Mouse (Mus musculus): ENCODE results near the gene Gm13287. TPM values are rescaled to one million over a fixed set of nuclear protein-coding genes. Genes with fewer than 3 reads are reported as not detected.
"Not testable (repeated sequence)": the region's sequence is repeated elsewhere in the genome, so short reads cannot be mapped to it uniquely, and the experiment has no call there.

Gene Gm13287
- polyA plus RNA-seq, 1 experiment from 2014 or later, result not detected

DNA sequence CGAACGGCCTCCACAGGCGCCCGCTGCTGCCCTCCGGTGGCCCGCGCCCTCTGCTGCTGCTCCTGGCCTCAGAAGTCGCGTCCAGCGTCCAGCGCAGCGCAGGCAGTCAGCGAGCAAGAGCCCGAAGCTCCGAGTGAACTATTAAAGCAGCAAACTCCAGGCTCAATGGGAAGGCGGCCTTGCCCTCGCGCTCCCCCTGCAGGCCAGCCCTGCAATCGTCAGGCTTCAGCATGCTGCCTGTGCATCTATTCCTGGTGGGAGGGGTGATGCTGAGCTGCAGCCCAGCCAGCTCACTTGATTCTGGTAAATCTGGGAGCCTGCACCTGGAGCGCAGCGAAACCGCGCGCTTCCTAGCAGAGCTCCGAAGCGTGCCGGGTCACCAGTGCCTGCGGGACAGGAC lies 14.7 kb upstream of the Gm13287 start, which contains the start of gene Gm13277:
Gene Gm13277 (plus strand): TSS at position 231 of the 400 bp plus-strand sequence.
- not testable (repeated sequence) for H3K27ac ChIP-seq (replicated peaks; ENCODE audit: low read depth, low read length); H3K36me3 ChIP-seq (ENCODE audit: control insufficient read depth, insufficient read depth, low read length); DNase-seq (ENCODE audit: low spot score); ATAC-seq (ENCODE audit: low read depth); H3K9me3 ChIP-seq (ENCODE audit: control insufficient read depth, low read length); H3K4me3 ChIP-seq (ENCODE audit: low read depth, low read length); H3K27me3 ChIP-seq (replicated peaks; ENCODE audit: control insufficient read depth, insufficient read depth, low read length); H3K4me1 ChIP-seq (ENCODE audit: control insufficient read depth, insufficient read depth, low read length); H3K9ac ChIP-seq (ENCODE audit: low read depth, low read length); H3K4me2 ChIP-seq (ENCODE audit: low read depth, low read length)
- WGBS, result no CpG with 5 or more reads among the region's 28 CpGs

DNA sequence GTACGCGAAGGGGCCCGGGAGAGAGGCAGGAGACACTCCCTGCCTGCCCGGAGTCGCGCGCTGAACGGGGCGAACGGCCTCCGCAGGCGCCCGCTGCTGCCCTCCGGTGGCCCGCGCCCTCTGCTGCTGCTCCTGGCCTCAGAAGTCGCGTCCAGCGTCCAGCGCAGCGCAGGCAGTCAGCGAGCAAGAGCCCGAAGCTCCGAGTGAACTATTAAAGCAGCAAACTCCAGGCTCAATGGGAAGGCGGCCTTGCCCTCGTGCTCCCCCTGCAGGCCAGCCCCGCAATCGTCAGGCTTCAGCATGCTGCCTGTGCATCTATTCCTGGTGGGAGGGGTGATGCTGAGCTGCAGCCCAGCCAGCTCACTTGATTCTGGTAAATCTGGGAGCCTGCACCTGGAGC lies 11.8 kb upstream of the Gm13287 start, which contains the start of gene Gm13278:
Gene Gm13278 (plus strand): TSS at position 301 of the 400 bp plus-strand sequence.
- H3K27me3 ChIP-seq (replicated peaks; ENCODE audit: control insufficient read depth, insufficient read depth, low read length); H3K4me3 ChIP-seq (ENCODE audit: low read depth, low read length); DNase-seq (ENCODE audit: low spot score); H3K36me3 ChIP-seq (ENCODE audit: control insufficient read depth, insufficient read depth, low read length); H3K27ac ChIP-seq (replicated peaks; ENCODE audit: low read depth, low read length); H3K9me3 ChIP-seq (ENCODE audit: control insufficient read depth, low read length); H3K4me2 ChIP-seq (ENCODE audit: low read depth, low read length); H3K4me1 ChIP-seq (ENCODE audit: control insufficient read depth, insufficient read depth, low read length); H3K9ac ChIP-seq (ENCODE audit: low read depth, low read length); ATAC-seq (ENCODE audit: low read depth): not testable (repeated sequence)
- WGBS, result no CpG with 5 or more reads among the region's 28 CpGs

DNA sequence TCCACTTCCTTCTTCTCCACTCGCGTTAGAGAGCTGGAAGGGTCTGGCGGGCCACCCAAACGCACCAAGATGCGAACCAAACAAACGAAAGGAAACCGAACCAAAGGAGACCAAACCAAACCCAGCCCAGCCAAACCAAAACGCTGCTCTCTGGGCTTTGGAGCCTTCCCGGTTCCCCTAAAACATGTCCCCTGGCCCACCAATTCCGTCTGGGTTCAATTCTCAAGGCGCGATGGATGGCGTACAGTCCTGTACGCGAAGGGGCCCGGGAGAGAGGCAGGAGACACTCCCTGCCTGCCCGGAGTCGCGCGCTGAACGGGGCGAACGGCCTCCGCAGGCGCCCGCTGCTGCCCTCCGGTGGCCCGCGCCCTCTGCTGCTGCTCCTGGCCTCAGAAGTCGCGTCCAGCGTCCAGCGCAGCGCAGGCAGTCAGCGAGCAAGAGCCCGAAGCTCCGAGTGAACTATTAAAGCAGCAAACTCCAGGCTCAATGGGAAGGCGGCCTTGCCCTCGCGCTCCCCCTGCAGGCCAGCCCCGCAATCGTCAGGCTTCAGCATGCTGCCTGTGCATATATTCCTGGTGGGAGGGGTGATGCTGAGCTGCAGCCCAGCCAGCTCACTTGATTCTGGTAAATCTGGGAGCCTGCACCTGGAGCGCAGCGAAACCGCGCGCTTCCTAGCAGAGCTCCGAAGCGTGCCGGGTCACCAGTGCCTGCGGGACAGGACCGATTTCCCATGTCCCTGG lies 8.9 kb upstream of the Gm13287 start, which contains the start of gene Gm13275:
Gene Gm13275 (plus strand): TSS at position 552 of the 740 bp plus-strand sequence.
- H3K9me3 ChIP-seq (ENCODE audit: control insufficient read depth, low read length), result not testable (repeated sequence)
- no CpG with 5 or more reads among the region's 52 CpGs for WGBS

DNA sequence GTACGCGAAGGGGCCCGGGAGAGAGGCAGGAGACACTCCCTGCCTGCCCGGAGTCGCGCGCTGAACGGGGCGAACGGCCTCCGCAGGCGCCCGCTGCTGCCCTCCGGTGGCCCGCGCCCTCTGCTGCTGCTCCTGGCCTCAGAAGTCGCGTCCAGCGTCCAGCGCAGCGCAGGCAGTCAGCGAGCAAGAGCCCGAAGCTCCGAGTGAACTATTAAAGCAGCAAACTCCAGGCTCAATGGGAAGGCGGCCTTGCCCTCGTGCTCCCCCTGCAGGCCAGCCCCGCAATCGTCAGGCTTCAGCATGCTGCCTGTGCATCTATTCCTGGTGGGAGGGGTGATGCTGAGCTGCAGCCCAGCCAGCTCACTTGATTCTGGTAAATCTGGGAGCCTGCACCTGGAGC lies 6.0 kb upstream of the Gm13287 start, which contains the start of gene Gm13279:
Gene Gm13279 (plus strand): TSS at position 301 of the 400 bp plus-strand sequence.
- H3K4me3 ChIP-seq (ENCODE audit: low read depth, low read length); H3K9ac ChIP-seq (ENCODE audit: low read depth, low read length); H3K4me2 ChIP-seq (ENCODE audit: low read depth, low read length); H3K9me3 ChIP-seq (ENCODE audit: control insufficient read depth, low read length); H3K27me3 ChIP-seq (replicated peaks; ENCODE audit: control insufficient read depth, insufficient read depth, low read length); ATAC-seq (ENCODE audit: low read depth); H3K4me1 ChIP-seq (ENCODE audit: control insufficient read depth, insufficient read depth, low read length); H3K36me3 ChIP-seq (ENCODE audit: control insufficient read depth, insufficient read depth, low read length); DNase-seq (ENCODE audit: low spot score); H3K27ac ChIP-seq (replicated peaks; ENCODE audit: low read depth, low read length): not testable (repeated sequence)
- no CpG with 5 or more reads among the region's 28 CpGs for WGBS

More for the DNA sequence above, 8.9 kb upstream of the Gm13287 start, which contains the start of gene Gm13275:
- not testable (repeated sequence) for H3K4me2 ChIP-seq (ENCODE audit: low read depth, low read length); H3K36me3 ChIP-seq (ENCODE audit: control insufficient read depth, insufficient read depth, low read length); H3K4me3 ChIP-seq (ENCODE audit: low read depth, low read length); H3K9ac ChIP-seq (ENCODE audit: low read depth, low read length); H3K27ac ChIP-seq (replicated peaks; ENCODE audit: low read depth, low read length); H3K4me1 ChIP-seq (ENCODE audit: control insufficient read depth, insufficient read depth, low read length); H3K27me3 ChIP-seq (replicated peaks; ENCODE audit: control insufficient read depth, insufficient read depth, low read length); ATAC-seq (ENCODE audit: low read depth); DNase-seq (ENCODE audit: low spot score)

DNA sequence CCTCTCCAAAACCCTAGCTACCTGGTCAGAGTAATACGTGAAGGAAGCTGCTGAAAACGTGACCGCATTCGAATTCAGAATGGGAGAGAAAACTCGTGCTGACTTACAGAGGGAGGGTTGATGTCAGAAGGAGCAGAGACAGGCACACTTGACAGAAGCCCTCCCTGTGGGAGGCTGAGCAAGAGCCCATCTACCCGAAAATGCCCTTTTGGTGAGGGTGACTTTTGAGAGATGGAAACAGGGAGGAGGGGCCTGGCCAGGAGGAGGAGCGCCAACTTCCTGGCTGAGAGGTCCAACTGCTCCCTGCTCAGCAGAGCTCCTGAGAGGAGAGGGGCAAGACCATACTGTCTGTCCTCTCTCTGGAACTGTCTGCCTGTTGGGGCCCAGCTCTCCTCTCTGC lies 3.7 kb upstream of the Gm13287 start, which contains the start of gene Gm13285:
Gene Gm13285 (plus strand): TSS at position 301 of the 400 bp plus-strand sequence.
- H3K4me2 ChIP-seq (ENCODE audit: low read depth, low read length); H3K4me3 ChIP-seq (ENCODE audit: low read depth, low read length); ATAC-seq (ENCODE audit: low read depth); H3K27ac ChIP-seq (replicated peaks; ENCODE audit: low read depth, low read length); H3K9me3 ChIP-seq (ENCODE audit: control insufficient read depth, low read length); H3K36me3 ChIP-seq (ENCODE audit: control insufficient read depth, insufficient read depth, low read length); H3K9ac ChIP-seq (ENCODE audit: low read depth, low read length); DNase-seq (ENCODE audit: low spot score); H3K27me3 ChIP-seq (replicated peaks; ENCODE audit: control insufficient read depth, insufficient read depth, low read length); H3K4me1 ChIP-seq (ENCODE audit: control insufficient read depth, insufficient read depth, low read length): not testable (repeated sequence)
- WGBS, result 0% methylated on average over 2 of the region's 7 CpGs

DNA sequence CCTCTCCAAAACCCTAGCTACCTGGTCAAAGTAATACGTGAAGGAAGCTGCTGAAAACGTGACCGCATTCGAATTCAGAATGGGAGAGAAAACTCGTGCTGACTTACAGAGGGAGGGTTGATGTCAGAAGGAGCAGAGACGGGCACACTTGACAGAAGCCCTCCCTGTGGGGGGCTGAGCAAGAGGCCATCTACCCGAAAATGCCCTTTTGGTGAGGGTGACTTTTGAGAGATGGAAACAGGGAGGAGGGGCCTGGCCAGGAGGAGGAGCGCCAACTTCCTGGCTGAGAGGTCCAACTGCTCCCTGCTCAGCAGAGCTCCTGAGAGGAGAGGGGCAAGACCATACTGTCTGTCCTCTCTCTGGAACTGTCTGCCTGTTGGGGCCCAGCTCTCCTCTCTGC lies 2.2 kb downstream of the Gm13287 start, which contains the start of gene Gm13288:
Gene Gm13288 (plus strand): TSS at position 301 of the 400 bp plus-strand sequence.
- not testable (repeated sequence) for H3K9me3 ChIP-seq (ENCODE audit: control insufficient read depth, low read length); H3K36me3 ChIP-seq (ENCODE audit: control insufficient read depth, insufficient read depth, low read length); ATAC-seq (ENCODE audit: low read depth); H3K27ac ChIP-seq (replicated peaks; ENCODE audit: low read depth, low read length); H3K4me1 ChIP-seq (ENCODE audit: control insufficient read depth, insufficient read depth, low read length); H3K9ac ChIP-seq (ENCODE audit: low read depth, low read length); H3K27me3 ChIP-seq (replicated peaks; ENCODE audit: control insufficient read depth, insufficient read depth, low read length); DNase-seq (ENCODE audit: low spot score)
- H3K4me3 ChIP-seq (ENCODE audit: low read depth, low read length), result peak within 1 kb of the TSS; percentile 20; the same call in 1 of the 2 replicates
- whole genome bisulfite sequencing, result no CpG with 5 or more reads among the region's 8 CpGs
- H3K4me2 ChIP-seq (ENCODE audit: low read depth, low read length), result peak within 1 kb of the TSS; percentile 32; the same call in 1 of the 2 replicates

- H3K36me3 ChIP-seq (ENCODE audit: control insufficient read depth, insufficient read depth, low read length); H3K27ac ChIP-seq (replicated peaks; ENCODE audit: low read depth, low read length); H3K27me3 ChIP-seq (replicated peaks; ENCODE audit: control insufficient read depth, insufficient read depth, low read length); H3K9me3 ChIP-seq (ENCODE audit: control insufficient read depth, low read length); DNase-seq (ENCODE audit: low spot score); ATAC-seq (ENCODE audit: low read depth); H3K9ac ChIP-seq (ENCODE audit: low read depth, low read length); H3K4me1 ChIP-seq (ENCODE audit: control insufficient read depth, insufficient read depth, low read length): not testable (repeated sequence)
- Histone ChIP-seq H3K4me3 (ENCODE audit: low read depth, low read length) (peak overlapping the region; percentile 20; the same call in 1 of the 2 replicates), H3K4me2 (ENCODE audit: low read depth, low read length) (peak overlapping the region; percentile 32; the same call in 1 of the 2 replicates)
- no CpG with 5 or more reads among the region's 34 CpGs for WGBS
Observed at GRCm38 (mm10) chr4:88805761-88806160, 2.7 kb downstream of the Gm13287 start.

GRCm38 (mm10) chr4:88815928-88816327 lies 12.9 kb downstream of the Gm13287 start, which contains the start of gene Ifna7:
Gene Ifna7 (plus strand): TSS chr4:88816228.
- no peak within 1 kb of the TSS for H3K9ac ChIP-seq (ENCODE audit: low read depth, low read length)
- no peaks in the 10 kb centered on the region for H3K36me3 ChIP-seq (ENCODE audit: control insufficient read depth, insufficient read depth, low read length)
- H3K27ac ChIP-seq (replicated peaks; ENCODE audit: low read depth, low read length), result no peak within 1 kb of the TSS
- no peak for DNase-seq (ENCODE audit: low spot score)
- no peak within 1 kb of the TSS for H3K4me2 ChIP-seq (ENCODE audit: low read depth, low read length)
- no peak within 1 kb of the TSS for H3K4me3 ChIP-seq (ENCODE audit: low read depth, low read length)
- no peaks in the 10 kb centered on the region for H3K9me3 ChIP-seq (ENCODE audit: control insufficient read depth, low read length)
- 59% methylated on average over 3 of the region's 3 CpGs for WGBS
- no peak for ATAC-seq (ENCODE audit: low read depth)
- H3K27me3 ChIP-seq (replicated peaks; ENCODE audit: control insufficient read depth, insufficient read depth, low read length), result no peaks in the 10 kb centered on the region
- H3K4me1 ChIP-seq (ENCODE audit: control insufficient read depth, insufficient read depth, low read length), result no peaks in the 10 kb centered on the region
